Comparison of ENCODE assay signal across 8 mouse cellular contexts in the genomic region with DNA sequence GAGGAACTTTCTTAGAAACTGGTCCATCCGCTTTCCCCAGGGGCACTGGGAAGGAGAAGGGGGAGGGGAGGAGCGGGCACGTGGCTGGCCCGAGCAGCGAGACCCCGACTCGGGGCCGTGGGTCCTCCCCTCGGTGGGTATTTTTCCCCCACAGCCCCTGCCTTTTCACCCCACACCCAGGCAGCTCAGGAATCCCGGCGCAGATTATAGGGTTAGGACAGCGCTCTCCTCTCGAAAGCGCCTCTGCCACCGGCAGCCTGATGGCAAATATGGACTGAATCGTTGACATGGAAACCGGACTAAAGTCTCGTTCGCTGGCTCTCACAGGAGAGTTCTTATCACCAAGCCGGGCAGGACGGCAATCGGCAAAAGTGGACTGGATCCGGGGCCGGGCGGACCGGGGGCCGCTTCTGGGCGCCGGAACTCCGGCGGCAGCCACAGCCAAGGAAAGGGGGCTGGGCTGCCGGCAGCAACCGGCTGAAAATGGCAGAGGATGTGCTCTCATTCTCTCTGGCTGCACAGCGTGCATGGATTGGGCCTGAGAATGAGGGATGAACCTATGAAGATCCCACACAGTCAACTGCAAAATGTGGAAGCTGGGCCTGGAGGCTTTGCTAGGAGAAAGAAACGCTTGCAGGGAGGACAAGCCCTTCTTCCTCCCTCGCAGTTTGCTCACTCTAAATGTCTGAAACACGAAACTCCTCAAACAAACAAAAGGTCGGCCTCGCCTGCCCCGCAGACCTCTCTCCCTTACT. TPM values are rescaled to one million over a fixed set of nuclear protein-coding genes. Genes with fewer than 3 reads are reported as not detected.
A peak's percentile ranks its signal among the peaks of the same experiment; 100 is the strongest.
DNase-seq lines count a peak whose midpoint lies in the region; ATAC-seq and TF ChIP-seq lines count a peak whose summit lies in the region.

Gene Arid1a (minus strand): TSS at position 256 of the 755 bp plus-strand sequence.

- no peaks in the 10 kb centered on the region for H3K27me3 ChIP-seq in heart, embryonic 12.5 days (replicated peaks)
- no peaks in the 10 kb centered on the region for H3K27me3 ChIP-seq in kidney, postnatal 0 days (ENCODE audit: insufficient read depth, low read length)
- no peaks in the 10 kb centered on the region for H3K27me3 ChIP-seq in liver, embryonic 11.5 days (replicated peaks; ENCODE audit: control insufficient read depth, insufficient read depth, low read length)
- no peaks in the 10 kb centered on the region for H3K27me3 ChIP-seq in stomach, embryonic 14.5 days (ENCODE audit: control insufficient read depth, insufficient read depth, low read length)

- H3K36me3 ChIP-seq in heart, embryonic 12.5 days = no peaks in the 10 kb centered on the region
- no peaks in the 10 kb centered on the region for H3K36me3 ChIP-seq in kidney, postnatal 0 days (ENCODE audit: insufficient read depth, low read length)
- H3K36me3 ChIP-seq in liver, embryonic 11.5 days (ENCODE audit: control insufficient read depth, insufficient read depth, low read length) = no peaks in the 10 kb centered on the region
- no peaks in the 10 kb centered on the region for H3K36me3 ChIP-seq in stomach, embryonic 14.5 days (ENCODE audit: control insufficient read depth, insufficient read depth, low read length)

- H3K4me2 ChIP-seq in heart, embryonic 12.5 days = peak within 1 kb of the TSS; percentile 87
- peak within 1 kb of the TSS; percentile 84 for H3K4me2 ChIP-seq in kidney, postnatal 0 days (ENCODE audit: low read length)
- H3K4me2 ChIP-seq in liver, embryonic 11.5 days = peak within 1 kb of the TSS; percentile 99
- H3K4me2 ChIP-seq in stomach, embryonic 14.5 days (replicated peaks; ENCODE audit: low read depth, low read length) = peak within 1 kb of the TSS; percentile 86

- ATAC-seq in erythroid progenitor cell, adult 5-6 weeks (replicated peaks; ENCODE audit: low FRiP score, poor library complexity, severe bottlenecking) = peak; percentile 70
- ATAC-seq in heart, embryonic 12.5 days (ENCODE audit: insufficient number of reproducible peaks, low FRiP score) = peak; percentile 69
- peak; percentile 61 for ATAC-seq in kidney, postnatal 0 days (replicated peaks; ENCODE audit: low FRiP score, low read depth)
- peak; percentile 65 for ATAC-seq in liver, embryonic 11.5 days (replicated peaks; ENCODE audit: low FRiP score)
- ATAC-seq in stomach, embryonic 14.5 days (ENCODE audit: insufficient number of reproducible peaks, insufficient read depth, low FRiP score, low read depth) = peak; percentile 70

- H3K4me1 ChIP-seq in heart, embryonic 12.5 days (replicated peaks) = peaks cover 17% of the 10 kb centered on the region
- H3K4me1 ChIP-seq in kidney, postnatal 0 days (replicated peaks; ENCODE audit: insufficient read depth, low read length) = peaks cover 16% of the 10 kb centered on the region
- peaks cover 15% of the 10 kb centered on the region for H3K4me1 ChIP-seq in liver, embryonic 11.5 days (replicated peaks; ENCODE audit: control insufficient read depth, insufficient read depth, low read length)
- H3K4me1 ChIP-seq in stomach, embryonic 14.5 days (ENCODE audit: control insufficient read depth, insufficient read depth, low read length) = peaks cover 16% of the 10 kb centered on the region

- H3K4me3 ChIP-seq in heart, embryonic 12.5 days = peak within 1 kb of the TSS; percentile 94
- H3K4me3 ChIP-seq in kidney, postnatal 0 days (replicated peaks; ENCODE audit: low read depth, low read length) = peak within 1 kb of the TSS; percentile 56
- H3K4me3 ChIP-seq in liver, embryonic 11.5 days (ENCODE audit: low read depth, low read length) = peak within 1 kb of the TSS; percentile 100
- H3K4me3 ChIP-seq in stomach, embryonic 14.5 days (ENCODE audit: low read depth, low read length) = peak within 1 kb of the TSS; percentile 63

- 1% methylated on average over 40 of the region's 40 CpGs for WGBS in heart, embryonic 12.5 days
- under 1% methylated on average over 40 of the region's 40 CpGs for WGBS in kidney, postnatal 0 days
- WGBS in liver, embryonic 11.5 days = under 1% methylated on average over 40 of the region's 40 CpGs
- under 1% methylated on average over 40 of the region's 40 CpGs for WGBS in stomach, embryonic 14.5 days

- peak within 1 kb of the TSS; percentile 100 for H3K27ac ChIP-seq in heart, embryonic 12.5 days (ENCODE audit: poor library complexity, severe bottlenecking)
- H3K27ac ChIP-seq in kidney, postnatal 0 days = peak within 1 kb of the TSS; percentile 100
- H3K27ac ChIP-seq in liver, embryonic 11.5 days (ENCODE audit: low read depth, low read length) = peak within 1 kb of the TSS; percentile 100
- peak within 1 kb of the TSS; percentile 100 for H3K27ac ChIP-seq in stomach, embryonic 14.5 days (ENCODE audit: low read length)

- DNase-seq in CD4-positive helper T cell, adult 2 months (ENCODE audit: low read depth, low spot score) = peak; percentile 97
- peak; percentile 90 for DNase-seq in brain, embryonic 18.5 days (ENCODE audit: low read depth, low spot score)
- peak; percentile 99 for DNase-seq in kidney, postnatal 0 days (ENCODE audit: low spot score)
- peak; percentile 93 for DNase-seq in liver, embryonic 11.5 days (ENCODE audit: low spot score)
- peak; percentile 95 for DNase-seq in naive thymus-derived CD4-positive, alpha-beta T cell, adult 2 months (ENCODE audit: low read depth)

- H3K9me3 ChIP-seq in heart, embryonic 12.5 days (replicated peaks) = no peaks in the 10 kb centered on the region
- no peaks in the 10 kb centered on the region for H3K9me3 ChIP-seq in kidney, postnatal 0 days (replicated peaks; ENCODE audit: low read length)
- H3K9me3 ChIP-seq in liver, embryonic 11.5 days (ENCODE audit: control insufficient read depth, low read length) = no peaks in the 10 kb centered on the region
- no peaks in the 10 kb centered on the region for H3K9me3 ChIP-seq in stomach, embryonic 14.5 days (ENCODE audit: control insufficient read depth, low read depth, low read length)

- H3K9ac ChIP-seq in heart, embryonic 12.5 days = peak within 1 kb of the TSS; percentile 99
- peak within 1 kb of the TSS; percentile 84 for H3K9ac ChIP-seq in kidney, postnatal 0 days (ENCODE audit: low read depth, low read length)
- peak within 1 kb of the TSS; percentile 100 for H3K9ac ChIP-seq in liver, embryonic 11.5 days (ENCODE audit: low read depth, low read length)
- peak within 1 kb of the TSS; percentile 94 for H3K9ac ChIP-seq in stomach, embryonic 14.5 days (replicated peaks; ENCODE audit: low read depth, low read length)

- TF ChIP-seq CTCF in kidney, postnatal 0 days (IDR thresholded peaks at IDR 0.05; ENCODE audit: low read depth) = no peak

RNA-seq across cellular contexts. Expression of gene Arid1a, which starts in this region (rescaled TPM):
- 65.8 and 102 TPM in 2 replicates for total RNA-seq in erythroid progenitor cell, adult 5-6 weeks (2015; ENCODE audit: low replicate concordance)
- 42.9 and 69.1 TPM in 2 replicates for total RNA-seq in erythroid progenitor cell, adult 5-6 weeks (2017; ENCODE audit: low replicate concordance)
- 24.5 and 28.7 TPM in 2 replicates for polyA plus RNA-seq in heart, embryonic 12.5 days (2016; fragmentation: Nextera tagmentation; extraction: Ambion mirVana)
- polyA plus RNA-seq in kidney, postnatal 0 days (2015; fragmentation: Nextera tagmentation; extraction: Ambion mirVana) = 17.9 and 19.3 TPM in 2 replicates
- 26.6 and 32.4 TPM in 2 replicates for polyA plus RNA-seq in liver, embryonic 11.5 days (2014; fragmentation: Nextera tagmentation; extraction: Ambion mirVana)
- 42.0 and 49.4 TPM in 2 replicates for polyA plus RNA-seq in stomach, embryonic 14.5 days (2014; fragmentation: Nextera tagmentation; extraction: Ambion mirVana)

Comparison
In these comparisons a context has a peak if more than half of its experiments do, and no peak if none do; other contexts are left out.
1. Peak in every context shown above with its lines: DNase-seq, ATAC-seq, H3K4me3 ChIP-seq and H3K27ac ChIP-seq.